Mouse (Mus musculus) liver, adult 2 months (tissue): ENCODE measurements around the gene Rundc3a. TPM values are rescaled to one million over a fixed set of nuclear protein-coding genes. Genes with fewer than 3 reads are reported as not detected.

Experiments used
- DNase-seq: peaks from one replicate; pipeline ENCODE4 v3.0.0-alpha.2; 2011; ENCODE audit warnings: low read depth, low spot score; ENCODE audit errors: extremely low read depth
- H3K27ac ChIP-seq: fragments of 200-500 bp; replicated peaks from 2 replicates; pipeline ENCODE4 v1.5.1; 2012; ENCODE audit warnings: low read depth, mild to moderate bottlenecking, control low read depth, inconsistent platforms, low read length; ENCODE audit not compliant: insufficient read depth
- H3K27me3 ChIP-seq: fragments of 200-500 bp; 2 replicates; pipeline ENCODE4 v1.6.1; 2012; ENCODE audit warnings: mild to moderate bottlenecking, moderate library complexity, low read length, inconsistent platforms; ENCODE audit not compliant: control insufficient read depth, insufficient read depth
- H3K36me3 ChIP-seq: fragments of 200-500 bp; 2 replicates; pipeline ENCODE4 v1.6.1; 2012; ENCODE audit warnings: low read length, inconsistent platforms; ENCODE audit not compliant: control insufficient read depth, insufficient read depth
- H3K4me1 ChIP-seq: fragments of 200-500 bp; 2 replicates; pipeline ENCODE4 v1.6.1; 2011; ENCODE audit warnings: low read length; ENCODE audit not compliant: control insufficient read depth, insufficient read depth
- H3K4me3 ChIP-seq: fragments of 200-500 bp; 2 replicates; pipeline ENCODE4 v1.5.1; 2011; ENCODE audit warnings: low read depth, mild to moderate bottlenecking, control low read depth, low read length, moderate library complexity; ENCODE audit not compliant: insufficient read depth
- H3K79me2 ChIP-seq: fragments of 200-500 bp; 2 replicates; pipeline ENCODE4 v1.6.1; 2012; ENCODE audit warnings: inconsistent platforms, mild to moderate bottlenecking, low read length, moderate library complexity; ENCODE audit not compliant: control insufficient read depth, insufficient read depth
- H3K9ac ChIP-seq: fragments of 200-500 bp; 2 replicates; pipeline ENCODE4 v1.6.1; 2012; ENCODE audit warnings: low read depth, mild to moderate bottlenecking, control low read depth, inconsistent platforms, low read length
- CTCF ChIP-seq: fragments of 200-500 bp; IDR thresholded peaks from 2 replicates; pipeline ENCODE4 v1.5.1; 2011; ENCODE audit warnings: low read depth, low read length, control low read depth
- POLR2A ChIP-seq: fragments of 200-500 bp; IDR thresholded peaks from 2 replicates; pipeline ENCODE4 v1.6.1; 2011; ENCODE audit warnings: low read length, control low read depth; ENCODE audit not compliant: insufficient read depth; ENCODE audit errors: extremely low read depth
- WGBS: fragments of 180-500 bp; shearing (Covaris S2); methylation state at CpG from one replicate; pipeline ENCODE4 v1.1.7; 2018; 5-methylcytosine and 5-hydroxymethylcytosine counted together
- polyA plus RNA-seq: library from polyadenylated mRNA; depleted of rRNA; stranded (reverse); fragments of >200 nt; gene quantifications from 2 replicates; pipeline ENCODE4 v1.2.3, GENCODE M21; 2012
- total RNA-seq: library from RNA; depleted of rRNA; stranded (reverse); fragments of >200 nt; gene quantifications from 2 replicates; pipeline ENCODE4 v1.2.3, GENCODE M21; 2014

The Rundc3a gene
- total and polyA plus RNA-seq, 2 experiments, result 1.0 to 2.1 TPM

DNA sequence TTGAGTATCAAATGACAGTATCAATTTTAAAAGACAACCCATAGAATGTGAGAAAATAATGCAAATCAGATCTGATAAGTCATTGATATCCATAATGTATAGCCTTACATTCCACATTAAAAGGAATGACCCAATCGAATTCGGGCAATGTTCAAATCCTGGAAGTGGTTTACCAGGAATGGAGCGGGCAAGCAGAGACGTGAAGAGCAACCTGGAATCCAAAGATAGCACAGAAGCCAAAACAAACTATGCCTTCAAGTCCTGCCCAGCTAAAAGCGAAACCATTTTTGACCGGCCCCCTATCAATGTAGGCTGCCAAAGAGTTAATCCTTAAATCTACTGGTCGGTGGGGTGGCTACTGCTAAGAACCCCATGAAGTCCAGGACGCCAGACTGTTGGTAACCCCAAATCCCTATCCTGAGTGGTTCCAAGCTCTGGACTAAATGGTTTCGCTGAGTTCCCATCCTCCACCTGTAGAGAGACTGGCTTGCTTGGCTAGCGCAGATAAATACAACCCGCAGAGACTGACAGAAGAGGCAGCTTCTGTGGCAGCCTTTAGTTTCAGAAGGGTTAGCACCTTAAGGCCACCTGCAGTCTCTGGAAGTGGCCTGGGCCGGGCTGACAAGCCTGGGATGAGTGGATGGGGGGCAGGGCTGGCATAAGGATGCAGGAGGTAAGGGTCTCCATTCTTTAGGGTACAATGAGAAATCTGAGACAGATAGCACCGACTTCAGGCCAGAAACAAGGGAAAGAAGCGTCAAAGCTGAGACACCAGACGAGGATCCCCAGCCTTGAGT lies 564 bp upstream of the Rundc3a start:
- peak; percentile 87 for DNase-seq
- 5% methylated on average over 15 of the region's 15 CpGs for WGBS
- Histone ChIP-seq H3K36me3 (no peaks in the 10 kb centered on the region), H3K27ac (peak overlapping the region; percentile 99), H3K4me1 (peaks cover 5% of the 10 kb centered on the region), H3K9ac (peak overlapping the region; percentile 77), H3K4me3 (peak overlapping the region; percentile 72), H3K27me3 (no peaks in the 10 kb centered on the region), H3K79me2 (no peaks in the 10 kb centered on the region)
- TF ChIP-seq POLR2A (no peak), CTCF (no peak)

DNA sequence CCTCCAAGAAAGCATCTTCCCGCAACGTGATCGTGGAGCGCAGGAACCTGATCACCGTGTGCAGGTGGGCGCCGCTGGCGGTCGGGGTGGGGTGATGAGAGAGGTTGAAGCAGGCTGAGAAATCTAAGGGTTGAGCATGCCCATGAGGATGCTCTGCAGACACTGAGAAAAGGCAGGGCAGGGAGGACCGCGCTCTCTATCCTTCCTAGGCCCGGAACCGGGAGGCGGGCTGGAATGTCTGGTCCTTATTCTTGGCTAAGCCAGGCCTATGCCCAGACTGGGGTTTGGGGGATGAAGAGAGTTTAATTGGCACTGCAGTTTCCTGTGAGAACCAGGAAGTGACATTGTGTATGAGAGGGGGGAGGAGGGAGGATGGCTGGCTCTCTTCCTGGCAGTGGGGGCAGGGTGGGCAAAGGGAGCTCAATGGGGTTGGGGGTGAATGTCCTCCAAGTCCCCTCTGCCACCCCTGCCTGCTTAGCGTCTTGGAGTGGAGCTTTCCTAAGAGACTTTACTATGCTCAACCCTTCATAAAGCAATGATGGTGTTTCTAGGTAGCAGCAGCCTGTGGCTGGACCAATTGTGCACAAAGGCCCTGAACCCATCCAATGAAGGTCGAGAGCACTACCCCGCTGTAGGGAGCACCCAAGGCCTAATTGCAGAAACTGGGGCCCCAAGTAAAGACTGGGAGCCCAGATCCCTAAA lies 667 bp downstream of the Rundc3a start:
- TF ChIP-seq POLR2A (no peak), CTCF (no peak)
- H3K27ac ChIP-seq, result no peak overlapping the region
- H3K79me2 ChIP-seq, result no peaks in the 10 kb centered on the region
- no peaks in the 10 kb centered on the region for H3K36me3 ChIP-seq
- WGBS, result 19% methylated on average over 17 of the region's 17 CpGs
- H3K27me3 ChIP-seq, result no peaks in the 10 kb centered on the region
- 0 out of 2 replicates have a peak overlapping the region, but pooled peaks have one; percentile 3 for H3K9ac ChIP-seq
- peak overlapping the region; percentile 0; the same call in 1 of the 2 replicates for H3K4me3 ChIP-seq
- H3K4me1 ChIP-seq, result peaks cover 5% of the 10 kb centered on the region
- DNase-seq, result no peak

GRCm38 (mm10) chr11:102394421-102395124 lies 1.4 kb downstream of the Rundc3a start:
- H3K4me3 ChIP-seq, result no peak overlapping the region
- no peaks in the 10 kb centered on the region for H3K79me2 ChIP-seq
- no peak overlapping the region for H3K27ac ChIP-seq
- H3K36me3 ChIP-seq, result no peaks in the 10 kb centered on the region
- DNase-seq, result no peak
- no peak overlapping the region for H3K9ac ChIP-seq
- no peaks in the 10 kb centered on the region for H3K27me3 ChIP-seq
- peaks cover 8% of the 10 kb centered on the region for H3K4me1 ChIP-seq
- WGBS, result 93% methylated on average over 9 of the region's 9 CpGs
- TF ChIP-seq CTCF (no peak), POLR2A (no peak)

DNA sequence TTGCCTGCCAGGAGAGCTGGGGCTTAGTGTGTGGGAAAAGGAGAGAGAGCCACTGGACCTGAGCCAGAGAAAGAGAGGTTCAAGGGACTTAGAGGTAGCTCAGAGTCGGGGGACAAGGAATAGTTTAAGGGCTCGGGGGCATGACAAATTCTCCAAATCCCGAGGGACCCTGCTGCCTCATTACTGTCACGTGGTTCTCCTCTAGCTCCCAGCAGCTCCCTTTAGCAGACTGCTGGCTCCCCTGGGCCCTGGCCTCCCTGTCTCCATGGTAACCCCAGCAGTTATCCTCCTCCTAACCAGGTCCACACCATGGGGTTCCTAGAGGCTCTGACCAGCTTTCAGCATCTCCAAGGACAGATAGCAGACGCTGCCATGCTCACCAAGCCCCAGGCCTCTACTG lies 2.0 kb downstream of the Rundc3a start:
- Histone ChIP-seq H3K27ac (no peak overlapping the region), H3K36me3 (no peaks in the 10 kb centered on the region), H3K9ac (no peak overlapping the region), H3K79me2 (no peaks in the 10 kb centered on the region), H3K4me1 (peaks cover 11% of the 10 kb centered on the region), H3K27me3 (no peaks in the 10 kb centered on the region), H3K4me3 (no peak overlapping the region)
- DNase-seq, result no peak
- TF ChIP-seq POLR2A, result no peak
- TF ChIP-seq CTCF, result no peak
- WGBS, result 39% methylated on average over 5 of the region's 5 CpGs

- no peaks in the 10 kb centered on the region for H3K36me3 ChIP-seq
- 64% methylated on average over 6 of the region's 6 CpGs for WGBS
- DNase-seq, result no peak
- H3K27ac ChIP-seq, result no peak overlapping the region
- TF ChIP-seq POLR2A (no peak), CTCF (no peak)
- no peaks in the 10 kb centered on the region for H3K27me3 ChIP-seq
- no peak overlapping the region for H3K4me3 ChIP-seq
- peaks cover 11% of the 10 kb centered on the region for H3K4me1 ChIP-seq
- H3K79me2 ChIP-seq, result no peaks in the 10 kb centered on the region
- H3K9ac ChIP-seq, result no peak overlapping the region
Measured at GRCm38 (mm10) chr11:102396263-102396662, 3.1 kb downstream of the Rundc3a start.
